Mouse (Mus musculus): ENCODE data around the gene Fancl. TPM values are rescaled to one million over a fixed set of nuclear protein-coding genes. Genes with fewer than 3 reads are reported as not detected.
A peak's percentile ranks its signal among the peaks of the same experiment; 100 is the strongest.

Fancl gene
- polyA plus RNA-seq, 1 experiment from 2014 or later: 19.2 TPM

- WGBS (ENCODE audit: insufficient replicate concordance): 68% methylated on average over 2 of the region's 2 CpGs
- no peak for ATAC-seq (ENCODE audit: low read depth)
- no peak overlapping the region for H3K27ac ChIP-seq (ENCODE audit: low read length)
- H3K36me3 ChIP-seq (ENCODE audit: control insufficient read depth, insufficient read depth): peaks cover 2% of the 10 kb centered on the region; the same call in 1 of the 2 replicates
- no peaks in the 10 kb centered on the region; the same call in 1 of the 2 replicates for H3K4me1 ChIP-seq (ENCODE audit: control insufficient read depth, low read depth, low read length)
- no peak overlapping the region for H3K4me3 ChIP-seq (ENCODE audit: low read depth, low read length)
- H3K9me3 ChIP-seq (replicated peaks; ENCODE audit: control insufficient read depth, low read length): no peaks in the 10 kb centered on the region; the same call in 1 of the 2 replicates
- H3K27me3 ChIP-seq (ENCODE audit: control insufficient read depth, insufficient read depth, low read depth, low read length): no peaks in the 10 kb centered on the region
- no peak overlapping the region for H3K9ac ChIP-seq (ENCODE audit: low read depth, low read length)
- H3K4me2 ChIP-seq (ENCODE audit: low read depth, low read length): no peak overlapping the region
Measured at GRCm38 (mm10) chr11:26451228-26451627, 65.3 kb downstream of the Fancl start.

- H3K9me3 ChIP-seq (replicated peaks; ENCODE audit: control insufficient read depth, low read length): no peaks in the 10 kb centered on the region
- H3K27ac ChIP-seq (ENCODE audit: low read length): no peak overlapping the region
- H3K4me1 ChIP-seq (ENCODE audit: control insufficient read depth, low read depth, low read length): no peaks in the 10 kb centered on the region; the same call in 1 of the 2 replicates
- WGBS (ENCODE audit: insufficient replicate concordance): 42% methylated on average over 4 of the region's 4 CpGs
- H3K9ac ChIP-seq (ENCODE audit: low read depth, low read length): no peak overlapping the region
- H3K27me3 ChIP-seq (ENCODE audit: control insufficient read depth, insufficient read depth, low read depth, low read length): no peaks in the 10 kb centered on the region
- no peaks in the 10 kb centered on the region for H3K36me3 ChIP-seq (ENCODE audit: control insufficient read depth, insufficient read depth)
- no peak overlapping the region for H3K4me3 ChIP-seq (ENCODE audit: low read depth, low read length)
- ATAC-seq (ENCODE audit: low read depth): no peak
- H3K4me2 ChIP-seq (ENCODE audit: low read depth, low read length): no peak overlapping the region
Measured at GRCm38 (mm10) chr11:26452693-26453092, 66.8 kb downstream of the Fancl start.

DNA sequence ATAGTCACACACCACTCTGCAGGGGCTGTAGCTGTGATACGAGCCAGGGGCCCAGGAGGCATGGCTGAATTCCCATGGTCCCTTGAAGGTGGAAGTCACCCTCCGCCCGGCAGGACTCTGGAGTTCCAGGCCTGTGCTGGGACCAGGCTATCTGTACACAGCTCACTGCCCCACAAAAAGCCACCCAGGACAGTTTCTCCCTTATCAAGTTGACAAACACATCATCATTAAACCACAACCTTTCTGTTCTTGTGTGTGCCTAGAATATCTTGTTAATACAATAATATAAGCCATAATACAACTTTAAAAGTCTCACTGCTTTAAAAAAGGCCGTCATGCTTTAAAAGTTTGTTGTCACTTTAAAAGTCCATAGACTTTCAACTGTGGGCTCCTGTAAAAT, 68.1 kb downstream of the Fancl start:
- Histone ChIP-seq H3K27ac (ENCODE audit: low read length) (no peak overlapping the region), H3K9ac (ENCODE audit: low read depth, low read length) (no peak overlapping the region), H3K36me3 (ENCODE audit: control insufficient read depth, insufficient read depth) (no peaks in the 10 kb centered on the region), H3K4me1 (ENCODE audit: control insufficient read depth, low read depth, low read length) (no peaks in the 10 kb centered on the region; the same call in 1 of the 2 replicates), H3K4me3 (ENCODE audit: low read depth, low read length) (no peak overlapping the region), H3K9me3 (replicated peaks; ENCODE audit: control insufficient read depth, low read length) (no peaks in the 10 kb centered on the region), H3K4me2 (ENCODE audit: low read depth, low read length) (no peak overlapping the region), H3K27me3 (ENCODE audit: control insufficient read depth, insufficient read depth, low read depth, low read length) (no peaks in the 10 kb centered on the region)
- ATAC-seq (ENCODE audit: low read depth): no peak
- 48% methylated on average over 4 of the region's 4 CpGs for WGBS (ENCODE audit: insufficient replicate concordance)

DNA sequence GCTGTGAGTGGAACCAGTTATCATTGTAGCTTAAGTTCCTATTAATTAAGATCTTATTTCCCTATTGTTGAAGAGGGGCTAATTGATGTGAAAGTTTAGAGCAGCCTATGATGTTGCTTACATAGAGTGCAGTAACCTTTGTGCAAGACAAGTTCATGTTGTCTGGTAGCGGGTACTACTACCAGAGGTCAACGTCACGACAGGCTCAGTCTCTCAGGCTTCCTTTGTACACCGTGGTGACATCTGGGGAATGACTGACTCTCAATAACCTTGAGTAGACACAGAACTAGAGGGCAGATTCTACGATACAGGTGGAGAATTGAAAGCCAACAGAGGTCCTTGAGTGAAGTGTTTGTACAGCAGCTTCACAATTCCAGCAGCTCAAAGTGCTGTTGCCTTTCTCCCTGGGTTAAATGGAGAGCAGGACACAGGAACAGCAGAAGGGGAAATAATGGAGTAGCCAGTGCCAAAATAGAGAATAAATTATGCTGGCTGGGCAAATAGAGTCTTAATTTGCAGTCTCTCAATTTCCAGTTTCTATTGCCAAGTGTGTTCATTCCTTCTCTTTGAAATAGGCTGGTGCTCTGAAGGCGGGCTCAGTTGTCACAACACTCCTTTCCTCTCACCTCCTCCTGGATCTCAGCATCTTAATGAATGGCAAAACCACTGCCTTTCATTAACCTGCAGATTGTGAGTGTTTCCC, 91.3 kb downstream of the Fancl start:
- Histone ChIP-seq H3K4me3 (ENCODE audit: low read depth, low read length) (no peak overlapping the region), H3K9ac (ENCODE audit: low read depth, low read length) (no peak overlapping the region)

GRCm38 (mm10) chr11:26481691-26482242, 95.8 kb downstream of the Fancl start:
- Histone ChIP-seq H3K9me3 (replicated peaks; ENCODE audit: control insufficient read depth, low read length) (no peaks in the 10 kb centered on the region), H3K9ac (ENCODE audit: low read depth, low read length) (no peak overlapping the region), H3K27ac (ENCODE audit: low read length) (no peak overlapping the region), H3K27me3 (ENCODE audit: control insufficient read depth, insufficient read depth, low read depth, low read length) (no peaks in the 10 kb centered on the region), H3K36me3 (ENCODE audit: control insufficient read depth, insufficient read depth) (no peaks in the 10 kb centered on the region; the same call in 1 of the 2 replicates), H3K4me1 (ENCODE audit: control insufficient read depth, low read depth, low read length) (no peaks in the 10 kb centered on the region), H3K4me3 (ENCODE audit: low read depth, low read length) (no peak overlapping the region), H3K4me2 (ENCODE audit: low read depth, low read length) (no peak overlapping the region)
- no peak for ATAC-seq (ENCODE audit: low read depth)
- WGBS (ENCODE audit: insufficient replicate concordance): 83% methylated on average over 3 of the region's 3 CpGs

More for the DNA sequence above, 91.3 kb downstream of the Fancl start:
- peaks cover 7% of the 10 kb centered on the region for H3K36me3 ChIP-seq (ENCODE audit: control insufficient read depth, insufficient read depth)
- H3K27me3 ChIP-seq (ENCODE audit: control insufficient read depth, insufficient read depth, low read depth, low read length): no peaks in the 10 kb centered on the region
- H3K27ac ChIP-seq (ENCODE audit: low read length): no peak overlapping the region
- 80% methylated on average over 6 of the region's 6 CpGs for WGBS (ENCODE audit: insufficient replicate concordance)
- no peaks in the 10 kb centered on the region for H3K9me3 ChIP-seq (replicated peaks; ENCODE audit: control insufficient read depth, low read length)
- no peak for ATAC-seq (ENCODE audit: low read depth)
- no peak overlapping the region for H3K4me2 ChIP-seq (ENCODE audit: low read depth, low read length)
- H3K4me1 ChIP-seq (ENCODE audit: control insufficient read depth, low read depth, low read length): no peaks in the 10 kb centered on the region

- no peak overlapping the region for H3K27ac ChIP-seq (ENCODE audit: low read length)
- no peaks in the 10 kb centered on the region for H3K9me3 ChIP-seq (replicated peaks; ENCODE audit: control insufficient read depth, low read length)
- peak; percentile 32; the same call in 1 of the 2 replicates for ATAC-seq (ENCODE audit: low read depth)
- no peak overlapping the region for H3K9ac ChIP-seq (ENCODE audit: low read depth, low read length)
- H3K36me3 ChIP-seq (ENCODE audit: control insufficient read depth, insufficient read depth): no peaks in the 10 kb centered on the region
- no peak overlapping the region for H3K4me2 ChIP-seq (ENCODE audit: low read depth, low read length)
- H3K4me1 ChIP-seq (ENCODE audit: control insufficient read depth, low read depth, low read length): no peaks in the 10 kb centered on the region
- 77% methylated on average over 12 of the region's 12 CpGs for WGBS (ENCODE audit: insufficient replicate concordance)
- no peaks in the 10 kb centered on the region for H3K27me3 ChIP-seq (ENCODE audit: control insufficient read depth, insufficient read depth, low read depth, low read length)
- H3K4me3 ChIP-seq (ENCODE audit: low read depth, low read length): no peak overlapping the region
Measured at GRCm38 (mm10) chr11:26489761-26490466, 104.0 kb downstream of the Fancl start.

DNA sequence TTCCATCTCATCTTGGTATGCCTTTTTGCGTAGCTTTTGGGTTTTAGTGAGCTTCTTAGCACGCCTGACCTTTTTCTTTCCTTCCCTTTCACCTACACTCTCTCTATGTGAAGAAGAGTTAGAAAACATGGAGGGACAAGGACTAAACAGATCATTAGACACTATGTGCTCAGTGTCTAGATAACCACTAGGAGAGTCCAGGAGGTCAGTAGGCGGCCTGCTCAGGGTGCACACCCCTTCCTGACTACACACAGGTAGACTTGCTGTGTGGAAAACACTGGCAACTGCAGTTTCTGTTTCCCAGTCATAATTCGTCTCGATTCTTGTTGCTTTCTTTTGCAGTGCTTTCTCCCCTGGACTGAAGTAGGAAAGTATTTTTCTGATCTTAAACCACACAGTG, 110.0 kb downstream of the Fancl start:
- Histone ChIP-seq H3K9ac (ENCODE audit: low read depth, low read length) (no peak overlapping the region), H3K4me2 (ENCODE audit: low read depth, low read length) (no peak overlapping the region), H3K27me3 (ENCODE audit: control insufficient read depth, insufficient read depth, low read depth, low read length) (no peaks in the 10 kb centered on the region), H3K4me1 (ENCODE audit: control insufficient read depth, low read depth, low read length) (no peaks in the 10 kb centered on the region), H3K9me3 (replicated peaks; ENCODE audit: control insufficient read depth, low read length) (no peaks in the 10 kb centered on the region), H3K27ac (ENCODE audit: low read length) (no peak overlapping the region), H3K4me3 (ENCODE audit: low read depth, low read length) (no peak overlapping the region), H3K36me3 (ENCODE audit: control insufficient read depth, insufficient read depth) (no peaks in the 10 kb centered on the region)
- WGBS (ENCODE audit: insufficient replicate concordance): 76% methylated on average over 5 of the region's 5 CpGs
- peak; percentile 53; the same call in 1 of the 2 replicates for ATAC-seq (ENCODE audit: low read depth)

DNA sequence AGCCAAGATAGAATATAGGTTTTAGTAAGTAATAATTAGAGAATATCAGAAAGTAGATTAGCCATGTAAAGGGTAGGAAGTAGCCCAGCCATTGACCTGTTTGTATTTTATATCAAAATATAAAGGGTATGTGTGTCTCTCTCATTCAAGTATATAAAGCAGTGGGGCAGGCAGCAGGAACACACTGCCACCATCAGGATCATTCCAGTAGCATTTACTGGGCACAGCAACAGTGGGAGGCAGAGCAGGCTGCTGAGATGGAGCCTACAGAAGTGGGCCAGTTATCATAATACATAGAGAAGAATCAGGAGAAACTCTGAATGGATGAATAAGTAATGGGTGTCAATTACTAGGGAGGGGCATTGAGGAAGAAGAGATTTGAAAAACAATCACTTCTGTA, 127.7 kb downstream of the Fancl start:
- no peak for ATAC-seq (ENCODE audit: low read depth)
- Histone ChIP-seq H3K27ac (ENCODE audit: low read length) (no peak overlapping the region), H3K4me3 (ENCODE audit: low read depth, low read length) (no peak overlapping the region), H3K27me3 (ENCODE audit: control insufficient read depth, insufficient read depth, low read depth, low read length) (no peaks in the 10 kb centered on the region), H3K9me3 (replicated peaks; ENCODE audit: control insufficient read depth, low read length) (no peaks in the 10 kb centered on the region), H3K4me2 (ENCODE audit: low read depth, low read length) (no peak overlapping the region), H3K4me1 (ENCODE audit: control insufficient read depth, low read depth, low read length) (no peaks in the 10 kb centered on the region), H3K36me3 (ENCODE audit: control insufficient read depth, insufficient read depth) (no peaks in the 10 kb centered on the region), H3K9ac (ENCODE audit: low read depth, low read length) (no peak overlapping the region)

DNA sequence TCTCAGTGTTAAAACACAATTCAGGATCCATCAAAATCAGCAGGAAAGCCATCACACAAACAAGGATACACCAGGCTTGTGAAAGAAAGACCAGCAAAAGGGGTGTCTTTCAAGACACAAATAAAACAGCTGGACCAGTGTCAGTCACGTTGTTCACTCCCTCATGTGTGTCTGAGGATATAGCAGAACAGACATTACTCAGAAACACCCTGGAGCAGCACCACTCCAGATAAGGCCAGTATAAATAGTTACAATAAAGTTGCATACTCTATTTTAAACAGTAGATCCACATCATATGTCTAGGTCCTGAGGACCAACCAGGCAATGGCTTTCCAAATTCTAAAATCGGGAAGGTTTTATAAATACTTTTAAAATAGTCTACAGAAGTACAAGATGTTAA, 130.2 kb downstream of the Fancl start:
- Histone ChIP-seq H3K9me3 (replicated peaks; ENCODE audit: control insufficient read depth, low read length) (no peaks in the 10 kb centered on the region), H3K27ac (ENCODE audit: low read length) (no peak overlapping the region), H3K27me3 (ENCODE audit: control insufficient read depth, insufficient read depth, low read depth, low read length) (no peaks in the 10 kb centered on the region), H3K4me1 (ENCODE audit: control insufficient read depth, low read depth, low read length) (no peaks in the 10 kb centered on the region), H3K4me2 (ENCODE audit: low read depth, low read length) (no peak overlapping the region), H3K36me3 (ENCODE audit: control insufficient read depth, insufficient read depth) (no peaks in the 10 kb centered on the region), H3K9ac (ENCODE audit: low read depth, low read length) (no peak overlapping the region), H3K4me3 (ENCODE audit: low read depth, low read length) (no peak overlapping the region)
- 67% methylated on average over 2 of the region's 2 CpGs for WGBS (ENCODE audit: insufficient replicate concordance)
- ATAC-seq (ENCODE audit: low read depth): no peak
